Mouse (Mus musculus) WW6 (cell line): ENCODE measurements around the gene Ice2.

ENCODE experiments used
- DNase-seq: peaks from one replicate; pipeline ENCODE4 v3.0.0-alpha.2; 2013; ENCODE audit warnings: low read depth, low spot score

Gene Ice2

GRCm38 (mm10) chr9:69458982-69459381, 61.3 kb downstream of the Ice2 start:
- no peak for DNase-seq

- DNase-seq, result no peak
These were observed 62.2 kb downstream of the Ice2 start for GRCm38 (mm10) chr9:69459876-69460275.

- DNase-seq, result no peak
These were observed 65.3 kb downstream of the Ice2 start for GRCm38 (mm10) chr9:69463046-69463445.

- DNase-seq, result no peak
These were observed 66.5 kb downstream of the Ice2 start for GRCm38 (mm10) chr9:69464109-69464756.

- DNase-seq, result no peak
These were observed 68.4 kb downstream of the Ice2 start for GRCm38 (mm10) chr9:69466098-69466497.

GRCm38 (mm10) chr9:69467310-69467939, 69.7 kb downstream of the Ice2 start:
- DNase-seq, result no peak

GRCm38 (mm10) chr9:69468991-69469390, 71.3 kb downstream of the Ice2 start:
- peak; percentile 48 for DNase-seq

GRCm38 (mm10) chr9:69470362-69470761, 72.7 kb downstream of the Ice2 start:
- no peak for DNase-seq

- DNase-seq, result no peak
These were observed 73.2 kb downstream of the Ice2 start for GRCm38 (mm10) chr9:69470921-69471320.

GRCm38 (mm10) chr9:69472724-69473123, 75.0 kb downstream of the Ice2 start:
- no peak for DNase-seq

- DNase-seq, result no peak
These were observed 78.2 kb downstream of the Ice2 start for GRCm38 (mm10) chr9:69475873-69476272.

- no peak for DNase-seq
These were observed 79.6 kb downstream of the Ice2 start for GRCm38 (mm10) chr9:69477195-69477823.

GRCm38 (mm10) chr9:69477824-69478222, 80.1 kb downstream of the Ice2 start:
- no peak for DNase-seq

- DNase-seq, result peak; percentile 31
These were observed 82.6 kb downstream of the Ice2 start for GRCm38 (mm10) chr9:69480344-69480743.
